Mouse (Mus musculus): Measurements from ENCODE around the gene Ephb1.

Ephb1 gene

DNA sequence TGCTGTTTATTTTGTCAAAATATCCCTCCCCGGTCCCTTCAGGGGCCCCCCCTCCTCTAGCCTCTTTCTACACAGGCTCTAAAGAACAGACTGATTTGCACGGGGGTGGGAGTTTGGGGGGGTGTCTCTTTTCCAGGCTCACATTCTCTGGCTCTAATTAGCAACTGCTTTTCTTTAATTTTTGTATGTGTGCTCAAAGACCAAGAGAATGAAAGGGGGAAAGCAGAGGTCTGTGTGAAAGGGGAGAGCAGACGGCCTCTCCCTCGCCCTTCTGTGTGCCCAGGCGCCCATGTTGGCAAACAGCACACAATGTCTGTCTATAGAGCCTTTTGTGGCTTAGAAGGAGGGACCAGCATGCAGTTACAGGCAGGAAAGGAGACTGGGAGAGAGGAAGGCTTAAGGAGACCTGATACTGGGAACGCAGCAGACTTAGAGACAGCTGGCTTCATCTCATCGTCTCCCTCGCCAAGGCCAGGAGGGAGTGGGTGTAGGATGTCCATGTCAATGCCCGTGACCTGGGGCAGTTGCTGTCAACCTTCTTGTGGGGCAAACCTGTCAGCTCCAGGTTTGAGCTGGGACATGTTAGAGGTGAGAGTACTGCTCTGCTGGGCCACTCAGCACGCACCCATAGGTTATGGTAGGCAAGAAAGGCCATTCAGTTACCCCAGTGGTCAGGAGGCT is 172.5 kb downstream of the Ephb1 start:
- in situ Hi-C loops (cut with MboI; ENCODE audit: low sequenced_read_pairs): no loop called here

DNA sequence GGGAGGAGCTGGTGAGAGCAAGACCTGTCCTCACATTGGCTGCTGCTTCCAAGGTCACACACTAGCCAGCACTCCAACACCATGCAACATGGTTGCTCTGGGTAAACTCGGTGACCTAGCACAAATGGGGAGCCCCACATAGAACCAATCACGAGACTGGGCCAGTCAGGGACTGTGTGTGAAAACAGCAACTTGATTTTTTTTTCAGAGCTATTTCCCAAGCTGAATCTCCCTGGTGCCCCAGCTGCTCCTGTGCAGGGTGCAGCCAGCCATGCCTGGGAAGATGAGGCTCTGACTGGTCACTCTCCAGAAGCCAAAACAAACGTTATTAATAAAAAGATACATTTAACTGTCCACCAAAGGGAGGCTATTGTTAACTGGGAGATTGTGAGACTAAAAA is 173.2 kb downstream of the Ephb1 start:
- in situ Hi-C loops (cut with MboI; ENCODE audit: low sequenced_read_pairs): no loop called here

DNA sequence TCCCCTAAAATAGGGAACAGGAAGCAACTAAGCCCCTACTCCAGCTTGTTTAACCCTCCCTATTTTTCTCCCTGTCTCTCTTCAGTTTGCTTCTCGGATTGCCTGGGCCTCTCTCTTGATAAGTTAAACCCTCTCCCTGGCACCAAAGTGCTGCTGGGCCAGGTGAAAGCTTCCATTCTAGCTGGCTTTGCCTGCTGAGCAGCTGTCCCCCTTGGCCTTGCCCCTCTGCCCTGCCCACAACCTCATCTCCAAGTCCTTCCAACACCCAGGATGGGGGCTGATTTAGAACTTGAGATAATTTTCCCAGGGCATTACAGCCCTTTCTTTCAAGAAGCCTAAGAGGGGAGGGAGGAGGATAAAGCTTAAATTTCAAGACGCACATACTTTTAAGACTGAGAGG is 174.0 kb downstream of the Ephb1 start:
- in situ Hi-C loops (cut with MboI; ENCODE audit: low sequenced_read_pairs): no loop called here

DNA sequence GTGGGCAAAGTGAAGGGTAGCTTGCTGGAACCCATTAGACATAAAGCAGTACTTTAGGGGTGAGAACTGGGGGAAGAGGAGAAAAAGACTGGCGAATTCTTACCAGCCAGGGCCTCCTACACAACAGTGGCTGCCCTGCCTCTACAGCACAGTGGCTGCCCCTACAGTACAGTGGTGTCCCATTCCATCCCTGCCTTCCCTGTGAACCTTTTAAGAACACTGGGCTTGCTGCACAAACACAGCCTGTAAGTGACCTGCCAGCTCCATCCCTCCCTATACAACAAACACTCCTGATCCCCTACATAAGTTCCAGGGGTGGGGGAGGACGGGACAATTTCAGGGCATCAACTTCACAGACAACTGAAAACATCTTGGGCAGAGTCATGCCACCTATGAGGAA is 174.4 kb downstream of the Ephb1 start:
- in situ Hi-C loops (cut with MboI; ENCODE audit: low sequenced_read_pairs): no loop called here

DNA sequence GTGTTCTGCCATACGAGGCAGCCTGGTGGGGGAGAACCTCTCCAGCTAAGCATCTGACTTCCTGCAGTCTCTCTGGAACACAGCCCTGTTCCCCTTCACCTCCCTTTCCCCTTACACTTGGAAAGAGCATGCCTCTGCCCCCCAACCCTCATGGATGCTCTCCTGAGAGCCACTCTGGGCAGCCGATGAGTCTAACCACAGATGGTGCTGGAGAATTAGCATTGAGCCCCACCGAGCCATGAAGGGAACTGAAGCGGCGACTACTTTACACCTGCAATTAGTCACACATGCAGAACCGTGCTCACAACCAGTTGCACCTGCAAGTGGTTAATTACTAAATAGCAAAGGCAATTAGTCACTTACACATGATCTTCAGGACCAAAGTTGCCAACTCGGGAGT is 184.8 kb downstream of the Ephb1 start:
- in situ Hi-C loops (cut with MboI; ENCODE audit: low sequenced_read_pairs): no loop called here

DNA sequence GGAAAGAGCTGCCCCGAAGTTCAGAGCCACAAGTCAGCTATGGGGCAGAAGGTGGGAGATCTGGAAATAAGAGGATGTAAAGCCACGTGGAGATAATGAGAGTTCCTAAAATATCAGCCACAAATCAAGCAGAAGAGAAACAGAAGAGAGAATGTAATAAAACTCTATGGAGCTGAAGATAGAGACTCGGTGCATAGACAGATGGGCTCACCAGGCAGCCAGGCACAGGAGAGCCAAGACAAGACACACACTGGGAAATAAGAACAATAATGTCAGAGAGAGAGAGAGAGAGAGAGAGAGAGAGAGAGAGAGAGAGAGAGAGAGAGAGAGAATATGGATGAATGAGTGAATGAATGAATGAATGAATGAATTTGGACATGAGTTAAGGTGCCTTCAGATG is 198.6 kb downstream of the Ephb1 start:
- in situ Hi-C loops (cut with MboI; ENCODE audit: low sequenced_read_pairs): no loop called here

DNA sequence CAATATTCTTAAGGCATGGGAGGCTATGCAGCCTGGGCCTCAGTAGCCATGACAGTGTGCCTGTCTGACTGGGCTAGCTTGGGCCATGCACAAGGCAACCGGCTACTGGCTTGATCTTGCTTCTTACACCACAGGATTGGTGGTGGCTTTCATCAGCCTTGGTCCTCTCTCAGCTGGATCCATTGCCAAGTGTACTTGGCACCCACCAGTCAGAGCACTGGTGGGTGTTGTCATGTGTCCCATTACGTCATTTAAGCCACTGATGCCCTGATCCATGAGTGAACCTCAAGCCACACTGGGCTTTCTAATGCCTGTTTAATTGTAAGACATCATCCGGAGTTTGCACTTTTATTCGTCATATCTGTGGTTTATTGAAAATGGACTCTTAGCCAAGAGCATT is 215.3 kb downstream of the Ephb1 start:
- in situ Hi-C loops (cut with MboI; ENCODE audit: low sequenced_read_pairs): no loop called here

DNA sequence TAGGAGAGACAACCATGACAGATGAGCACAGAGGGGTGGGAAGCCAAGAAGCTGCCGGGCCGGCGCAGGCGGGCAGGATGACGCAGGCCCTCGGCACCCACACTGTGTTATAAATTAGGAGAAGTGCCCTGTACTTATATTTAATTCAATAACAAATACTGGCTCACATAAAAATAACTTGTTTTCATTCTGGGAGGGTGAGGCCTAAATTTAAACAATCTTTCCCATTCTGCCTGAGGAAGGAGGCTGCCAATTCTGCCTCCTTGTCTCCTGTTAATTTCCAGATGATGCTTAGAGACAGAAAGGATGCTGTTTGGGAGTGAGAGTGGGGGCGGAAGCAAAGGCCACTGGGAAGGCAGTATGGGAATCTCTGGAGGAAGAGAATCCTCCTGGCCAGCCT is 215.8 kb downstream of the Ephb1 start:
- in situ Hi-C loops (cut with MboI; ENCODE audit: low sequenced_read_pairs): no loop called here

DNA sequence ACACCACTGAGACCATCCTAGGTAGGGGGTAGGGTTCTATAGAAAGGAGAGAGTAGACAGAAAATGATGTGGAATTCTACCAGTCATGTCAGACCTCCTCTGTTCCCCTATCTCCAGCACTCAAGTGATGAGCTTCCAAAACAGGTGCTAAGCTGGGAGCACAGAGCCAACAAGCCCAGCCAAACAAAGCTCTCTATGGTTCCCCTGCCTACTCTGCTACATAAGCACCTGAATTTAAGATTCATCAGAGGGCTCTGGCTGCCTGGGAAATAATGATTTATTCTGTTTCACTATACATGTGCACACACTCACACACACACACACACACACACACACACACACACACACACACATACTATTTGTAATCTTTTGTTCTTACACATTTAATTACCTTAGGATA is 216.3 kb downstream of the Ephb1 start:
- in situ Hi-C loops (cut with MboI; ENCODE audit: low sequenced_read_pairs): no loop called here

DNA sequence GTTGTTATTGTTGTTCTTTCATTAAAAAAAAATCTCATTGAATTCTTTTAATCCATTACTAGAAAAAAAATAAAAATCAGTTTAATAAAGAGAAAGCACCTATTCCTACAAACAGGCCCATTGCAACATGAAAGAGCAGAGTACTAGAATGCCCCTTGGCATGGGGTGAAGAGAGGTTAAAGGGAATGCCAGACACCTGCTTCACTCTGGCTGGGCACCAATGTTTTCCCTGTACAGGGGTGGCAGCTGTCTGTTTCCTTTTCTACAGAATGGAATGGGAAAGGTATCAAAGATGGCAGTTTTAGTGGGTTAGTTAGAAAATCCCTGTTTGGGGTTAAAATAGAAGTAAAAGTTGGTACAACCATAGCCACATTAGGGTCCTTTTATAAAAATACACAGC is 224.0 kb downstream of the Ephb1 start:
- in situ Hi-C loops (cut with MboI; ENCODE audit: low sequenced_read_pairs): no loop called here

DNA sequence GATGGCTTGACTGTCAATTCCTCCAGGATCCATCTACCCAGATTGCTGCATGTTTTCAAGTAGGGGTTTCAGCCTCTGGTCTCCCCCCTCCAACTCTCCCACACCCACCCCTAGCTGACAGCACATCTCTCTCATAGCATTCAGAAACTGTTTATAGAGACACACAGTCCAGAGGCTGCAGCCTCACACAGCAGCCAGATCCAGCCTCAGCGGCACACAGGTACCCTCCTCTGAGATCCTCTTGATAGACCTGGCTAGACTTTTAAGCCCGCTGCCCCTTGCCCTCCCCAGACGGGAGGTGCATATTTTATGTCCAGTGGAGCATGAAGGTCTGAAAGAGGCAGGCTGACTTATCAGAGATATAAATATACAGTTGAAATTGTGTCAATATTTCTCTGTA is 228.0 kb downstream of the Ephb1 start:
- in situ Hi-C loops (cut with MboI; ENCODE audit: low sequenced_read_pairs): no loop called here

DNA sequence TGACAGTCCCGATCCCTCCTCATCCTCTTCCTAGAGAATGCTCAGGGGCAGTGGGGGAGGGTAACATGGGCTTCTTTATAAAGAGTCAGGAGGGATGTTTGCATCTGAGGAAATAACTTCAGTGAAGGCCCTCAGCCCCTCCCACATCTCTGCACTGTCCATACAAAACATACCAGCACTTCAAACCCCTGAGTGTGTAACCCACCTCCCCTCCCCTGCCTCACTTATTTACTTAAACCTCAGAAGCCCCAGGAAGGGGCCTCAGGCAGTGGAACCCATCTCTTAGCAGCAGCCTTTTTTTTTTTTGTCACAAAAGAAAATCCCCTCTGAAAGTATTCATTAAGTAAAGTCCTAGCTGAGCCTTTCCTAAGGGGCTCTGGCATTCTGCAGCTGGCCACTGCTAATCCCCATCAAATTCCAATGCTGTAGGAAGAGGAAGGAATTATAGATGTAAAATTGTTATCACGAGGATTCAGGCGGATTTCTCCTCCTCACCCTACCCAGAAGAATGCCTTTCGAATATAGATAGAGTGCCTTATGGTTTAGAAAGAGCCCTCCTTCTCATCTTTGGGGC is 231.5 kb downstream of the Ephb1 start:
- in situ Hi-C loops (cut with MboI; ENCODE audit: low sequenced_read_pairs): no loop called here

DNA sequence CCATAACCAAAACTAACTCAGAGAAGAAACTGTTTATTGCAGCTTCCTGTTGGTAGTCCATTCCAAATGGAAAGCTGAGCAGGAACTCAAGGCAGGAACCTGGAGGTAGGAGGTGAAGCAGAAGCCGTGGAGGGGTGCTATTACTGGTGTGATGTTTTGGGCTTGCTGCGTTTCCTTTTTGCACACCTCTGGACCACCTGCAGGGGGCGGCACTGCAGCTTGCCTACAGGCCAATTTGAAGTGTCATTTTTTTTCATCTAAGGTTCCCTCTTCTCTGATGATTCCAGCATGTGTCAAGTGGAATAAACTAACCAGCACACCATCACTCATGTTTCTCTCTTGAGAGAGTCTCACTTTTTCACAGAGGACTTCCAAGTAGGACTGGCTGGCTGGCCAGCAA is 235.1 kb downstream of the Ephb1 start:
- in situ Hi-C loops (cut with MboI; ENCODE audit: low sequenced_read_pairs): no loop called here

DNA sequence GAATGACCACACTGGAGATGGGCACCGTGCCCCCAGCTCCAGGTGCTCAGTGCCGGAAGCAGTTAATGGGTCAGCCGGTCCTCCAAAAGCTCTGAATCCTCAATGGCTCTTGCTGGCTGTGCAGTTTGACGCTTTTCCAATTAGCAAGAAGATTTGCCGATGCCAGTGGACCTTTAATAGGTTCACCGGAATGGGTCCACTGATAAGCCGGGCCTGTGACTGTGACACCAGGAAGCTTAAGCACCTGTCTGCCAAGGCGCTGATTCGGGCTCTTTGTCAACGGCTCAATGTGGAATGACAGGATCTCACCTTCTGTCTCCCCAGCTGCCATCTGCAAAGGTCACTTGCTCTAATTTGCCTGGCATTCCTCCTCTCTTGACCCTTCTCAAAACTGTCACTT is 239.2 kb downstream of the Ephb1 start:
- in situ Hi-C loops (cut with MboI; ENCODE audit: low sequenced_read_pairs): no loop called here

DNA sequence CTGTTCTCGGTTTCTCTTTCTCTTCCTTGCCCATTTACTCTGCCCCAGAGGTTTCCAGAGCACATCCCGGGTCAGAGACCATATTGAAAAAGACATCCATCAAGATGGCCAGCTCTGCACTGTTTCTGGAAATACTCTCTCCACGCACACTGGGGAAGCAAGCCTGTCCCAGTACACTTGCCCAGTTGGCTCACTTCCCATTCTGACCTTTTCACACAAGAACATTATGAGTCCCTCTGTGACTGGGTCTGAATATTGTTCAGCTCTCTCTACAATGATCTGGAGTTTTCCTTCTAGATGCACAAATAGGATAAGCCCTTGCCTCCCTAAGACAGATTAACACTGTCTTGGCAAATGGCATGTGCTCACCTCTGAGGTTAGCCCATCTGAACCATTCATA is 243.0 kb downstream of the Ephb1 start:
- in situ Hi-C loops (cut with MboI; ENCODE audit: low sequenced_read_pairs): no loop called here

DNA sequence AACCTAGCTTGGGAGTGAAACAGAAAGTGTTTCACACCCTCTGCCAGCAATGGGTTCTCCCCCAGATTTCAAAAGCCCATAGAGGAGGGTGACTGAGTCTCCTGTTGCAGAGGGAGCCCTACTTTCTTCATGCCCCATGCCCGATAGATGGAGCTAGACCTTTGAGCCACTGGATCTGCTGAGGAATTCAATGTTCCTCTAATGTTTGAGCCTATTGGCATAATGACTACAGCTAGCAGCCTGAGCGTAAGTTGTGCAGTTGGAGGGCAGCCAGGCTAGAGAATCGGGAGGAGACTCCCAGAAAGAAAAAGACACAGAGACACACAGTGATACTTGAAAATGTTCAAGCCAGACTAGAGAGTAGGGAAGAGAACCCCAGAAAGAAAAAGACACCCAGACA is 246.5 kb downstream of the Ephb1 start:
- in situ Hi-C loops (cut with MboI; ENCODE audit: low sequenced_read_pairs): no loop called here

DNA sequence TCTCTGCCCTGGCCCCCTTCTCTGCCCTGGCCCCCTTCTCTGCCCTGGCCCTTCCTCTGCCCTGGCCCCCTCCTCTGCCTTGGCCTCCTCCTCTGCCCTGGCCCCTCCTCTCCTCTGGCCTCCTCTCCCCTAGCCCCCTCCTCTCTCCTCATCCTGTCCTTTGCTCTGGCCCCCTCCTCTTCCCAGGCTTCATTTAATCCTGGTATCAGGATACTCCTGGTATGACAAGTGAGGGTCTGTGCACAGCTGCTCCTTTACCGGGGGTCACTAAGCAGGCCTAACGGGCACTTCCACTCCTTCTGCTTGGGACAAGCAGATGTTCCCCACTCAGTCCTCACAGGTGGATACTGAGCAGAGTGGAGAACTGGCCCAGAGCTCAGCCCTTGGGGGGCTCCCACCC is 247.3 kb downstream of the Ephb1 start:
- in situ Hi-C loops (cut with MboI; ENCODE audit: low sequenced_read_pairs): no loop called here

DNA sequence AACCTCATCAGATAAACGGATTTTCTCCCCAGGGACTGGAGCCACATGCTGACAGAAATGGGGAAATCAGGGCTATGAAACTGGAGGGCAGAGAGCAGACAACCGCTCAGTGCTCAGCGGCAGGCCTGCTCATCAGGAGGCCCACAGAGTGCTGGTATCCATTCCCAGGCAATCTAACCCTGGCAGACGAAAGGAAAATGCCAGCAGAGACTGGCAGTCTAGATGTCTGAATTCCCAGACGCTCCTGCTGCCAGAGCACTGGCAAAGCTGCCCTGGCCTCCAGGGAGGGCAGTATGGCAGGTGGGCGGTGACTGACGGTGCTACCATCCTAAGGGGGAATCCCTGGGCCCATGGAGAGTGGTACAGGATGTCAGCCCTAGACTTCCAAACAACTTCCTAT is 257.7 kb downstream of the Ephb1 start:
- in situ Hi-C loops (cut with MboI; ENCODE audit: low sequenced_read_pairs): no loop called here

DNA sequence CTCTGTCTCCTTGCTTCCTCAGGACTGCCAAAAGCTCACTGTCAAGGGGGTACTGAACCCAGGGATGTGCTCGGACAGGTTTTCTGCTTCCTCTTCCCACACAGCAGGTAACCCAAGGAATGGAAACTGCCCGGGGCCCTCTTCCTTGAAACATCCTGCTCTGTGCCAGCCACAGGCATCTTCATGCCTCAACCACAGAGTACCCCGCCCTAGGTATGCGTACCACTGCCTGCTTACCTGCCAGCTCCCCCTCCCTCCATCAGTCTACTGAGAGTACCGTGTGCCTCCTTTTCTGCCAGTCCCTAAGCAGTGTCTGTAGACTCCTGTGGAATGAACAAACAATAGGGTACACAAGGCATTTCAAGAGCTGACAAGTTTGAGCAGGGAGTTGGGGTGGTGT is 265.9 kb downstream of the Ephb1 start:
- in situ Hi-C loops (cut with MboI; ENCODE audit: low sequenced_read_pairs): no loop called here

DNA sequence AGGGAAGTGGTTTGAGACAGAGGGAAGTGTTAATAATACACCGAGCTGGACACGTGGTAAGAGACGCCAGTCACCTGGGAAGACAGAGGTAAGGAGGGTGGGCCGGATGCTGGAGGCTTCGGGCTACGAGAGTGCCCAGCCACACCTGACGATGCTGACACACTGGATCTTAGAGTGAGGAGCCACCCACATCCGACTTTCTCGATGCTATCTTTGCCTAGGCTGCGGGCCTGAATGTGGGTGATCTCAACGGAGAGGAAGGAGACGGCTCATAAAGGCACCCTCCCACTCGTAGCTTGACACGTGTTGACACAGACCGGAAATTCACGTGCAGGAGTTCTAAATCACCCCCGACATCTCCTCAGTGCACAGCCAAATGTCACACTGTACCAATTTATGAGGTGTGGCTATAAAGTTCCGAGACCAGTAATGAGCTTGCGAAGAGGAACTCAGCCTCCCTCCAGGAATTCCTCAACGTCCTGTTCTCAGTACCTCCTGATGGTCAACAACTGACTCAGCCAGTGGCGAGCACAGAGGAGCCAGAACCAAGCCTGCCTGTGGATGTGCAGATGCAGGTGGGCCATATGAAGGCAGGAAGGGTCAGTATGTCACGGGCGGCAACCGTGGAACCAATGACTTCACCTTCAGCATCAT is 268.3 kb downstream of the Ephb1 start:
- in situ Hi-C loops (cut with MboI; ENCODE audit: low sequenced_read_pairs): no loop called here

DNA sequence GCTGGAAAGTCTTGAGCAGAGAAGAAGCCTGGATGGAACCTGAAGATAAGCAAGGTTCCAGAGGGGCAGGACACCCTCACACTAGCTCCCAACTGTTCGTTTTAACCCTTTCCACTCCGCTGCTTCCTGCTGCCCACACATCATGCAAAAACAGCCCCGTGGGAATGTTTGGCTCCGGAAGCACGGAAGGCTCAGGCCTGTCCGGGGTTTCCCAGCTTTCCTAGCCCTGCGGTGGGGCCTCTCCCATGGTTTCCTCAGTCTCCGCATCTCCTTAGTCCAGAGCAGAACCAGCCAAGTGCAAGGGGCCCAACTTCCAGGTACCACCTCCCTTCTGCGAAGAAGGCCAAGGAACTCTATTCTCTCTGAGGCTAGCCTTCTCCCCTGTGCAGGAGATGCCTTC is 269.0 kb downstream of the Ephb1 start:
- in situ Hi-C loops (cut with MboI; ENCODE audit: low sequenced_read_pairs): no loop called here

DNA sequence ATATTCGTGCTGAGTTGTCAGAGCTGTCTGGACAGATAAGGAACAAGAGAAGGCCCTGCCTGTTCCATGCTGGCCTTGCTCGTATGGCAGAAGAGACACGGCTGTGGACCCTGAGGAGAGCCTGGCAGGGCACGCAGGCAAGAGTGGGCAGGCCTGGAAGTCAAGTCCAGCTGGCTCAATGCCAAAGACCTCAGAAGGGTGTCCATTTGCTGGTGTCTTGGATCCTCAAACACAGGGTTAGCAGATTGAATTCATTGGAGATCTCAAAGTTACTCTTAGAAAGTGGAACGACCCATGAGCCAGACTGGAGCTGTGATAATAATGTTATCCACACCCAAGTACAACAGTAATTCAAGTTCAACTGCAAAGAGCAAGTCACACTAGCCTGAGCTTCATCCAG is 273.6 kb downstream of the Ephb1 start:
- in situ Hi-C loops (cut with MboI; ENCODE audit: low sequenced_read_pairs): no loop called here

DNA sequence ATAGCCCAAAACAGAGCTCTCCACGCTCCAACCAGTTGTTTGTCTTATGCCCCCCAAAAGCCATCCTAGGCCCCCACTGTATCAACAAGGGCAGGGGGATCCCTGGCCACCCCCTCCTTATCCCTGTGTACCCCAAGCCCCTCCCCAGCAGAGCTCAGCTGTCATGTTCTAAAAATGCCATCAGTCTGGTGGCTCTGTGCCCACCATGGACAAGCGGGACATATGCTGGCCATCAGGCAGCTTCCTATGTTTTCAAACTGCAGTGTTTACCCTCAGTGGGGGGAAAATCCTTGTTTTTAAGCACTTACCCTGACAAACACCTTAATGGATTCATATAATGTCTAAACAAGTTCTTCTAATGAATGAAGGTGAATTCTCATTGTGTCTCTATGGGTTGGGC is 275.3 kb downstream of the Ephb1 start:
- in situ Hi-C loops (cut with MboI; ENCODE audit: low sequenced_read_pairs): no loop called here

Data from CH12F3 (cell line).